Mouse (Mus musculus) C2C12 (cell line): ENCODE results near the gene Cyth1. TPM values are rescaled to one million over a fixed set of nuclear protein-coding genes. Genes with fewer than 3 reads are reported as not detected.

ENCODE experiments used
- H3K27me3 ChIP-seq: one replicate; pipeline ENCODE4 v1.6.1; 2011; ENCODE audit not compliant: control insufficient read depth, insufficient read depth, insufficient read length
- H3K36me3 ChIP-seq: one replicate; pipeline ENCODE4 v1.6.1; 2011; ENCODE audit not compliant: control insufficient read depth, insufficient read depth
- H3K4me3 ChIP-seq: one replicate; pipeline ENCODE4 v1.5.1; 2011; ENCODE audit warnings: mild to moderate bottlenecking, control low read depth; ENCODE audit not compliant: poor library complexity, insufficient read depth, severe bottlenecking
- H3K79me2 ChIP-seq: one replicate; pipeline ENCODE4 v1.6.1; 2011; ENCODE audit not compliant: control insufficient read depth, insufficient read depth
- H3K79me3 ChIP-seq: one replicate; pipeline ENCODE4 v1.6.1; 2011; ENCODE audit warnings: low read depth, control low read depth
- H3ac ChIP-seq: one replicate; pipeline ENCODE3; 2011; ENCODE audit warnings: low read depth; ENCODE audit not compliant: control insufficient read depth, insufficient read length
- CEBPB ChIP-seq: IDR thresholded peaks from one replicate; pipeline ENCODE4 v1.6.1; 2011; ENCODE audit warnings: low read depth, mild to moderate bottlenecking, control low read depth, moderate library complexity
- CTCF ChIP-seq: IDR thresholded peaks from one replicate; pipeline ENCODE4 v1.5.1; 2011; ENCODE audit not compliant: control insufficient read depth, insufficient read depth, insufficient read length
- FOSL1 ChIP-seq: IDR thresholded peaks from one replicate; pipeline ENCODE4 v1.8.0; 2011; ENCODE audit warnings: mild to moderate bottlenecking, low read length; ENCODE audit not compliant: poor library complexity, insufficient read depth, severe bottlenecking
- MAX ChIP-seq: IDR thresholded peaks from one replicate; pipeline ENCODE4 v1.6.1; 2011; ENCODE audit warnings: mild to moderate bottlenecking, control low read depth
- MYOD1 ChIP-seq: IDR thresholded peaks from one replicate; pipeline ENCODE4 v1.6.1; 2011; ENCODE audit warnings: low read depth; ENCODE audit not compliant: control insufficient read depth, insufficient read length
- MYOG ChIP-seq: IDR thresholded peaks from one replicate; pipeline ENCODE4 v1.6.1; 2011; ENCODE audit not compliant: control insufficient read depth, insufficient read length; ENCODE audit errors: extremely low read depth
- USF1 ChIP-seq: IDR thresholded peaks from one replicate; pipeline ENCODE4 v1.6.1; 2011; ENCODE audit warnings: low read depth, mild to moderate bottlenecking, control low read depth, moderate library complexity
- polyA plus RNA-seq: library from polyadenylated mRNA; unstranded; fragments of >200 nt; fragmentation: generic; extraction: Trizol; gene quantifications from one replicate; pipeline ENCODE4 v1.2.1, GENCODE M21; 2012; ENCODE audit warnings: missing spikeins

Gene Cyth1
- polyA plus RNA-seq, 1 experiment, result 7.9 TPM

- Histone ChIP-seq H3K4me3 (no peak overlapping the region), H3K27me3 (no peaks in the 10 kb centered on the region), H3K79me3 (no peaks in the 10 kb centered on the region), H3K36me3 (peaks cover 36% of the 10 kb centered on the region), H3K79me2 (no peaks in the 10 kb centered on the region), H3ac (no peak overlapping the region)
- no peak for TF ChIP-seq MAX
- no peak for TF ChIP-seq MYOD1
- no peak for TF ChIP-seq FOSL1
- TF ChIP-seq USF1, result no peak
- TF ChIP-seq CEBPB, result no peak
- TF ChIP-seq CTCF, result no peak
- TF ChIP-seq MYOG, result no peak
Observed at GRCm38 (mm10) chr11:118178236-118178635, 70.2 kb downstream of the Cyth1 start.

- Histone ChIP-seq H3K4me3 (no peak overlapping the region), H3ac (no peak overlapping the region), H3K79me2 (no peaks in the 10 kb centered on the region), H3K27me3 (no peaks in the 10 kb centered on the region), H3K79me3 (no peaks in the 10 kb centered on the region), H3K36me3 (peaks cover 9% of the 10 kb centered on the region)
- no peak for TF ChIP-seq MYOG
- TF ChIP-seq MYOD1, result no peak
- TF ChIP-seq MAX, result no peak
- TF ChIP-seq USF1, result no peak
- TF ChIP-seq CEBPB, result no peak
- no peak for TF ChIP-seq FOSL1
- no peak for TF ChIP-seq CTCF
Observed at GRCm38 (mm10) chr11:118174752-118175151, 73.6 kb downstream of the Cyth1 start.

GRCm38 (mm10) chr11:118172768-118173167, 75.6 kb downstream of the Cyth1 start:
- Histone ChIP-seq H3K4me3 (no peak overlapping the region), H3K27me3 (no peaks in the 10 kb centered on the region), H3K36me3 (peaks cover 20% of the 10 kb centered on the region), H3K79me3 (no peaks in the 10 kb centered on the region), H3ac (no peak overlapping the region), H3K79me2 (no peaks in the 10 kb centered on the region)
- TF ChIP-seq CEBPB (no peak), CTCF (no peak), USF1 (no peak), FOSL1 (no peak), MAX (no peak), MYOD1 (no peak), MYOG (no peak)

GRCm38 (mm10) chr11:118170333-118170732, 78.1 kb downstream of the Cyth1 start:
- H3K36me3 ChIP-seq, result peaks cover 22% of the 10 kb centered on the region
- H3K27me3 ChIP-seq, result no peaks in the 10 kb centered on the region
- H3K79me2 ChIP-seq, result no peaks in the 10 kb centered on the region
- TF ChIP-seq MYOD1, result no peak
- TF ChIP-seq MAX, result no peak
- no peak for TF ChIP-seq MYOG
- TF ChIP-seq USF1, result no peak
- no peak for TF ChIP-seq FOSL1
- TF ChIP-seq CEBPB, result no peak
- H3K4me3 ChIP-seq, result no peak overlapping the region
- no peaks in the 10 kb centered on the region for H3K79me3 ChIP-seq
- no peak overlapping the region for H3ac ChIP-seq

- Histone ChIP-seq H3K79me2 (no peaks in the 10 kb centered on the region), H3K79me3 (no peaks in the 10 kb centered on the region), H3K27me3 (no peaks in the 10 kb centered on the region), H3ac (no peak overlapping the region), H3K36me3 (peaks cover 18% of the 10 kb centered on the region), H3K4me3 (no peak overlapping the region)
- no peak for TF ChIP-seq USF1
- TF ChIP-seq FOSL1, result no peak
- no peak for TF ChIP-seq MYOG
- no peak for TF ChIP-seq MYOD1
- TF ChIP-seq CEBPB, result no peak
- TF ChIP-seq CTCF, result no peak
Observed at GRCm38 (mm10) chr11:118168714-118169113, 79.7 kb downstream of the Cyth1 start.

GRCm38 (mm10) chr11:118166626-118167025, 81.8 kb downstream of the Cyth1 start:
- Histone ChIP-seq H3K79me2 (no peaks in the 10 kb centered on the region), H3K79me3 (no peaks in the 10 kb centered on the region), H3ac (no peak overlapping the region), H3K27me3 (no peaks in the 10 kb centered on the region), H3K36me3 (peaks cover 18% of the 10 kb centered on the region), H3K4me3 (no peak overlapping the region)
- TF ChIP-seq FOSL1 (no peak), MYOG (no peak), MAX (no peak), MYOD1 (no peak)
